Mouse (Mus musculus): Measurements from ENCODE around the gene Drd4.

The Drd4 gene

GRCm38 (mm10) chr7:141335044-141335579 lies 43.3 kb downstream of the Drd4 start:
- DNase-seq (ENCODE audit: low spot score in 2 of 2): no peak

DNA sequence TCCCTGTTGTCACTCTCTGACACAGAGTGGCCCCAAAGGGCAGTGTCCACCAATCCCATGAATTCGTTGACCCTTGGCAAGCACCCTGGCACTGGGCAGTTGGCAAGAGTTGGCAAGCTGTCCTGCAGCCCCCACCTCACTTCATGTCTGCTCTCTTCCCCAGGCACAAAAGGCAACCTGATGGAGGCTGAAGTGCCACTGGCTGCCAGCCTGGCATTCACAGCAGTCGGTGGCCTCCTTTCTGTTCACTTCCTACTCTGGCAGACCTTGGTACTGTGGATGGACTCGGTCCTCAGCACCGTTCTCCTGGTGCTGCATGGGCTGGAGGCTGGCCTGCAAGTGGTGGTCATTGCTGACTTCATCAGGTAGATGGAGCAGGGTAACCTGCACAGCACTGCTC lies 43.9 kb downstream of the Drd4 start:
- DNase-seq (ENCODE audit: low spot score in 2 of 2): peak in 1 of 2 experiments; percentile 47

GRCm38 (mm10) chr7:141336296-141336695 lies 44.5 kb downstream of the Drd4 start:
- DNase-seq (ENCODE audit: low spot score in 2 of 2): no peak

DNA sequence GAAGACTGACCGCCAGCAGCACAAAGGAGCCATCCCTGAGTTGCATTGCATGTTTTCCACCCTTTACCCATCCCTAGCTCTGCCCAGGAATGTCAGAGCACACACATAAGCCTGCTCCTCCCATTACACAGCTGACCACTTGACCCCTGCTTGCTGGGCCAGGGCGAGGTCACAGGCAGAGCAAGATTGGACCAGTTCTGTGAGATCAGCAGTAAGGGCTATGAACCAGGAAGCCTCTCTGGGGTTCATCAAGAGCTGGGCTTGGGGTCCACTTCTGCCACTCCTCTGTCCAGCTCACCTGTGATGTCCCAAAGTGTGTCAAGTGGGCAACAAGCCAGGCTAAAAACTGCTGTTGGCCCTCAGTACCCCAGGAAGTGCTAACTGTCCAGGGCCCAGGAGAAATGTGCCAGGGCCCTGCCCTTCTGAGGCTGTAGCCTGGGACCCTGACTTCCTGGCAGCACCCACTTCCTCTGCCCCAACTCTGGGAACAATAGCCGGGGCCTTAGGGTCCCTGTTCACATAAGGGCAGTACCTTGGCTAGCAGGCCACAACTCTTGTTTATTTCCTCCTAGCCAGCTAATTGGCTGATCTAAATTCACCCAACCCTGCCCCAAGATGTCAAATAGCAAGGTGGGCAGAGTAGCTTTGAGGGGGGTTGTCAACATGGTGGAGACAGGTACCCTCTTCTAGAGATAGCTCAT lies 46.1 kb downstream of the Drd4 start:
- no peak for DNase-seq (ENCODE audit: low spot score in 2 of 2)

- DNase-seq (ENCODE audit: low spot score in 2 of 2): no peak
These were observed 46.8 kb downstream of the Drd4 start, which contains the start of gene Eps8l2 for GRCm38 (mm10) chr7:141338576-141339131. Gene Eps8l2, plus strand, starts transcription at chr7:141338880.

GRCm38 (mm10) chr7:141339215-141339920 lies 47.6 kb downstream of the Drd4 start:
- DNase-seq (ENCODE audit: low spot score in 2 of 2): no peak

GRCm38 (mm10) chr7:141340023-141340422 lies 48.2 kb downstream of the Drd4 start:
- no peak for DNase-seq (ENCODE audit: low spot score in 2 of 2)

GRCm38 (mm10) chr7:141340476-141340875 lies 48.7 kb downstream of the Drd4 start:
- no peak for DNase-seq (ENCODE audit: low spot score in 2 of 2)

DNA sequence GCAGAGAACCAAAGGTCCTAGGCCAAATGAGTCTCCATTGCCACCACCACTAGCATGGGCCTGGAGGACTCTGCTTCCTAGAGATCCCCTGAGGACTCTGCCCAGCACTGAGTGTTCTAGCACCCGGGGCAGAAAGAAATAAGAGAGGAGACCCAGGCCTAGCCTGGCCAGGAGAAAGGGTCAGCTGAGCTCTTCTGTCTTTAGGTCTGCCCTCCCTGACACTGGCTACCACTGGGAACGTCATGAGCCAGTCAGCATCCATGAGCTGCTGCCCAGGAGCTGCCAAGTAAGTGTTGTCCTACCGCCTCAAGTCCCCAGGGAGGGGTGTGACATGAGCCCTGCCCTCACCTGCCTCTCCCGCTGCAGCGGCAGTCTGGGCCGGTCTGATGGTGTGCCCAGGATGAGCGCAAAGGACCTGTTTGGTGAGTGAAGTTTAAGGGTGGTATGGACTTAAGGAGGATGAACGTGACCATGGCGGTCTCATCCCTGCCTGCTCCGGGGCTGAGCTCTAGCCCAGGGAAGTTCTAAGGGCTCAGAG lies 50.0 kb downstream of the Drd4 start:
- DNase-seq (ENCODE audit: low spot score in 2 of 2): no peak

- no peak for DNase-seq (ENCODE audit: low spot score in 2 of 2)
These were observed 51.4 kb downstream of the Drd4 start for GRCm38 (mm10) chr7:141343230-141343629.

DNA sequence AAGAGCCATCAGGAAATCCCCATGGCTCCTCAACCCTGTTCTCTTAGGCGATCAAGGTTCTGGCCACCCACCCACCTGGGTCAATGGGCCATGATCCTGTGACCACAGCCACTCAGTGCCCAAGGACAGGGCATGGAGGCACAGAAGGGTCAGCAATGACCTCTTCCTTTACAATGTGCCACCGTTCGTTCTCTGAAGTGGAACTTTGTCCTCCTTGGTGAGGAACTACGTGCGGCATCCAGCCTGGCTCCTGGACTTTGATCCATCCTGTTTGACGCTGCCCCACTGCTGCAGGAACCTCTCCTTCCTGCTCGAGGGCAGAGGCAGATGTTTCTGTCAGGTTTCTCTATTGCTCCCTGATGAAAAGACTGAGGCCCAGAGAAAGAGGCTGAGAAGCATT lies 51.9 kb downstream of the Drd4 start:
- no peak for DNase-seq (ENCODE audit: low spot score in 2 of 2)

- no peak for DNase-seq (ENCODE audit: low spot score in 2 of 2)
These were observed 53.0 kb downstream of the Drd4 start for GRCm38 (mm10) chr7:141344787-141345186.
